Mouse (Mus musculus) megakaryocyte progenitor cell, adult 5-6 weeks (primary cell): ENCODE measurements around the gene Mybph. TPM values are rescaled to one million over a fixed set of nuclear protein-coding genes. Genes with fewer than 3 reads are reported as not detected.

Source experiments
- ATAC-seq: replicated peaks from 2 replicates; pipeline ENCODE4 v1.8.0; 2016; ENCODE audit warnings: mild to moderate bottlenecking, moderate TSS enrichment, inconsistent platforms; ENCODE audit not compliant: poor library complexity
- total RNA-seq, 2 experiments: library from RNA; stranded (forward) in 1 of 2; stranded (reverse) in 1 of 2; fragments of 157-497, 149-512 nt in 1 of 2; fragments of 200-1000 nt in 1 of 2; gene quantifications; 2 replicates each; pipeline versions ENCODE4 v1.2.3 to v1.2.4; 2015 to 2017

The Mybph gene
- total RNA-seq, 2 experiments from 2014 or later = 0.17 TPM; not detected in 1

- ATAC-seq = no peak
These were observed 17.0 kb downstream of the Mybph start for GRCm38 (mm10) chr1:134210179-134210755.

- no peak for ATAC-seq
These were observed 17.8 kb downstream of the Mybph start for GRCm38 (mm10) chr1:134211043-134211442.

- ATAC-seq = no peak
These were observed 18.4 kb downstream of the Mybph start for GRCm38 (mm10) chr1:134211631-134212030.

- no peak for ATAC-seq
These were observed 19.1 kb downstream of the Mybph start for GRCm38 (mm10) chr1:134212351-134212750.

- peak; percentile 75 for ATAC-seq
These were observed 20.2 kb downstream of the Mybph start for GRCm38 (mm10) chr1:134213405-134213804.

- ATAC-seq = no peak
These were observed 21.8 kb downstream of the Mybph start for GRCm38 (mm10) chr1:134215059-134215458.

GRCm38 (mm10) chr1:134215751-134216628 is 22.7 kb downstream of the Mybph start:
- ATAC-seq = no peak

- ATAC-seq = no peak
These were observed 23.4 kb downstream of the Mybph start for GRCm38 (mm10) chr1:134216629-134216971.

- ATAC-seq = no peak
These were observed 23.8 kb downstream of the Mybph start for GRCm38 (mm10) chr1:134217028-134217481.

- ATAC-seq = no peak
These were observed 24.7 kb downstream of the Mybph start for GRCm38 (mm10) chr1:134217942-134218341.

- no peak for ATAC-seq
These were observed 26.4 kb downstream of the Mybph start for GRCm38 (mm10) chr1:134219608-134220007.

- peak; percentile 55 for ATAC-seq
These were observed 27.9 kb downstream of the Mybph start for GRCm38 (mm10) chr1:134221172-134221571.

GRCm38 (mm10) chr1:134222122-134223055 is 29.1 kb downstream of the Mybph start:
- 0 out of 2 replicates have a peak, but pooled peaks have one; percentile 14 for ATAC-seq

GRCm38 (mm10) chr1:134224649-134225227 is 31.5 kb downstream of the Mybph start:
- ATAC-seq = no peak

- ATAC-seq = no peak
These were observed 32.1 kb downstream of the Mybph start for GRCm38 (mm10) chr1:134225375-134225774.

GRCm38 (mm10) chr1:134226739-134227138 is 33.5 kb downstream of the Mybph start:
- no peak for ATAC-seq

GRCm38 (mm10) chr1:134229806-134230575 is 36.7 kb downstream of the Mybph start:
- ATAC-seq = no peak

GRCm38 (mm10) chr1:134230638-134231228 is 37.5 kb downstream of the Mybph start:
- no peak for ATAC-seq

- no peak for ATAC-seq
These were observed 38.0 kb downstream of the Mybph start for GRCm38 (mm10) chr1:134231270-134231669.

- no peak for ATAC-seq
These were observed 38.4 kb downstream of the Mybph start for GRCm38 (mm10) chr1:134231681-134232080.
